Mouse (Mus musculus) heart, postnatal 25 days (tissue): Measurements from ENCODE around the gene Bcl11a. TPM values are rescaled to one million over a fixed set of nuclear protein-coding genes. Genes with fewer than 3 reads are reported as not detected.

ENCODE experiments used
- DNase-seq: peaks from one replicate; pipeline ENCODE4 v3.0.0; 2022; ENCODE audit warnings: low spot score
- intact Hi-C: fragments of 180-260 bp; cut with DNase I; formaldehyde crosslinking; loops from one replicate; pipeline ENCODE4 v1.15.1; 2025
- total RNA-seq, 2 experiments: library from RNA; stranded (reverse); gene quantifications; 2 replicates each; pipeline ENCODE4 v1.2.3; 2021

Gene Bcl11a
- total RNA-seq, 2 experiments from 2014 or later = 4.2 to 4.7 TPM

DNA sequence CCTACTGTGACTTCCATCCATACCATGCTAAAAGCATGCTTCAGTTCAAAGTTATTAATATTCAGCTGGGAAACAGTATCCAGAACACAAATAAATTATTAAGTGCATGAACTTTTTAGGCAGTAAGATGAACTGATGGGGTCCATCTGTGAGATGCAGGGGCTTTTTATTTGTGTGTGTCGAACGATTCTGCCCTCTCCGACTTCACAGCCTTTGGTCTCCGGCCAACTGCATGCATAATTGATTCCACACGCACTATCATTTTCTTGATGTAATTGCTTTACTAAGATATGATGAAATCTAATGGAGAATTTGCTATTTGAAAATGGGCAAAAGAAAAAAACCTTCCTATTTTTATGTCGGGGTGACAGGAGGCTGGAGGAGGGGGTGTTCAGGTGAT is 19.2 kb downstream of the Bcl11a start:
- no peak for DNase-seq
- intact Hi-C loops = no loop called here

DNA sequence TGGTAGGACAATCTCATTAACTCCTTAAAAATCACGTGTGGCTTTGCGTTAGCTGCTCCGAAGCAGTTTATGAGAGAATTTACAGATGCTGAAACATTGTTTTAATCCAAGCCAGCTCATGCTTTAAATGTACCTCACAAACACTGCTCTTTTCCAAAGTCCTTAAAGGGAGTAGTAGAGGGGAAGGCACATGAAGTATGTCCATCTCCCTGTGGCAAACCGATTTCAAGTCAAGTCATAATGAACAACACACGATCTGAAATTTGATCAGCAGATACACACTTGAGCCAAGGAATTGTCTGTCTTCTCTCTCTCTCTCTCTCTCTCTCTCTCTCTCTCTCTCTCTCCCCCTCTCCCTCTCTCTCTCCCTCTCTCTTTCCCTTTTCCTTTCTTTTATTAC is 20.2 kb downstream of the Bcl11a start:
- DNase-seq = no peak
- intact Hi-C loops = no loop called here

- no peak for DNase-seq
- intact Hi-C loops = no loop called here
Observed at GRCm38 (mm10) chr11:24098662-24099061, 20.8 kb downstream of the Bcl11a start.

DNA sequence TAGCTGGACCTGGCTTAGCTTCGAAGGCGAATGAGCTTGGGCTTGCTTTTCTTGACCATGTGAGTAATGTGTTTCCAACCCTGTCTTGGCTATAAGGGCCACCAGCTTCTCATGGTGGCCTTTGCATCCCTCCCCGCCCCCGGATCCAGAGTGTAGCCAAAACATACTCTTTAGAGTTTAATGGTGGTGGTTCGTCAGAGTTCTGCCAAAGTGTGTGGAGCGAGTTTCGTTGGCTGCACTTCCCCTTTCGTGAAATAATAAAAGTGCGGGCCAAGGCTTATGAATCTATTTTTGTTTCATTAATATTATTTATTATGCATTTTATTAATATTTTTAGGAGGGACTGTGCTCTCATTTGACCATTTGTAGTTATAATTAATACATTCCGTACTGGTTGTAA is 21.4 kb downstream of the Bcl11a start:
- no peak for DNase-seq
- intact Hi-C loops = no loop called here

- intact Hi-C loops = no loop called here
- DNase-seq = no peak
Observed at GRCm38 (mm10) chr11:24099886-24100293, 22.0 kb downstream of the Bcl11a start.

GRCm38 (mm10) chr11:24100449-24101070 is 22.7 kb downstream of the Bcl11a start:
- DNase-seq = no peak
- intact Hi-C loops = no loop called here

DNA sequence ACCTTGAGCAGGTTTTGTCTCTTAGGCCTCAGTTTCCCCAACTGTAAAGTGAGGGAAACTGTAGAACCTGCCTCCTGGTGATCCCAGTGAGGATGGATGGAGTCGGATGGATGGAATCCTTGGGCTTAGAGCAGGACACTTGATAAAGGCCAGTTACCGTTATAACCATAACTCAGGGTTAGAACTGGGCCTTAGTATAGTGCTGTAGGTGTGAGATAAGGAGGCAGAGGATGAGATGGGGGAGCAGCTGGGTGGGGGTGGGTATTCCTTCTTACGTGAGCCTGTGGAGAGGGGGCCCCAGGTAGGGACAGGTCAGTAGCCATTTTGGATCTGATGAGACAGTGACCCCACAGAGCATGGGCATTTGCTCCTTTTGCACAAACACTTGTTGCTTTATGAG is 23.8 kb downstream of the Bcl11a start:
- intact Hi-C loops = no loop called here
- no peak for DNase-seq

DNA sequence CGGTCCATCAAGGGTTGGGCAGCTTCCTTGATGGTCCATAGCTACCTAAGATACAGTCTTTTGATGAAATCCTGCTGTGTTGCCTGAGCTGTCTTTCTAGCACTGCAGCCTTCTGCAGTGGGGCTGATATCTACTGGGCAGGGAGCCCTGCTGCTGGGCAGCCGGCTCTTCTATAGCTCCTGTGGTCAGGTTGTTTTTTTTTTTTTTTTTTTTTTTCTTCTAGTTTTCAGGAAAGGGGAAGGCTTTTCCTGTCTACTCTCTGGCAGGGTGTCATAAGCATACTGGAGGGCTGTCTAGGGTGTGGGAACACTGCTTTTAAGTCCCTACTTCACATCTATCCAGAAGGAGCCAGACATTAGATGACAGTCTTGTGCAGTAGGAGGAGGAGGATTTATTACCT is 24.5 kb downstream of the Bcl11a start:
- intact Hi-C loops = no loop called here
- DNase-seq = no peak

DNA sequence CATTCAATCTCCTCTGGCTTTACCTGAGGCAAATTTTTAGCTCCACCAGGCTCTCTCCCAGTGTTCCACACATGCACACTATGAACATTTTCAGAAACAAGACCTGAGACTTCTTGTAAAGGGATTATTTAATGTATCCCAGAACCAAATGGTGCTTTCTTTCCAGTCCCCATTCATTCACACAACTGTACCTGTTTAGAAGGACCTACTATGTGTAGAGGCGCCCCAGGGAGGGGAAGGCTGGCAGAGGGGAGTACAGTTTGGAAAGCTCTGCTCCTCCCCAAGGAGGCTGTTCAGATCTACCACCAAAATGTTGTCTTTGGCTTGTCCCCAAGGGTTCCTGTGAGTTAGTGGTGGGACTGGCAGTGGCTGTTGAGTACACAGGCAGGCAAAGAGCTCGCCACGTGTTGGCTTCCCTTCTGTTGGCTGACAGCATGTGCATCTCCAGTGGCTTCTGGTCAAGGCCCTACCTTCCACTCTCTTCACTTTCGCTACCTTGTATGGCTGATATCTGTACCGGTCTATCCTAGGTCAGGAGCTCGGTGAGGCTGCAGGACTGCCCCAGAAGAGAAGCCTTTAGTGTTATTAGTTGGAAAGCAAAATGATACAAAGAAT is 25.4 kb downstream of the Bcl11a start:
- intact Hi-C loops = no loop called here
- DNase-seq = no peak

DNA sequence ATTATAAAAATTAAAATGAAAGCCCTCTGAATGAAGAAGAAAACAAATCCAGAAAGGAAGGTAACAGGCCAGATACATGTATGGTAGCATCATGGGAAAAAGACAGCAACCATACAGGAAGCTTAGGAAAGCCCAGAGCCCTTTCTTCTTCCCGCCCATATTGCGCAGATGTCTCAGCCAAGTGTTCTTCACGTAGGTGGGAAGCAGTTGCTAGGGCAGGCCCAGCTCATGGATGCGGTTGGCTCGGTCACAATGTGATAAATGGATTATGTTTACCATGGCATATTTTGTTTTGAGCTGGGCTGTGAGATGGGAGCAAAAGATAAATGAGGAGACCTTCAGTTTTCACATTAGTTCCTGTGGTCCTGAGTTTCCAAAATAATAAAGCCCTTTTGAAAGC is 29.6 kb downstream of the Bcl11a start:
- intact Hi-C loops = no loop called here
- DNase-seq = no peak

DNA sequence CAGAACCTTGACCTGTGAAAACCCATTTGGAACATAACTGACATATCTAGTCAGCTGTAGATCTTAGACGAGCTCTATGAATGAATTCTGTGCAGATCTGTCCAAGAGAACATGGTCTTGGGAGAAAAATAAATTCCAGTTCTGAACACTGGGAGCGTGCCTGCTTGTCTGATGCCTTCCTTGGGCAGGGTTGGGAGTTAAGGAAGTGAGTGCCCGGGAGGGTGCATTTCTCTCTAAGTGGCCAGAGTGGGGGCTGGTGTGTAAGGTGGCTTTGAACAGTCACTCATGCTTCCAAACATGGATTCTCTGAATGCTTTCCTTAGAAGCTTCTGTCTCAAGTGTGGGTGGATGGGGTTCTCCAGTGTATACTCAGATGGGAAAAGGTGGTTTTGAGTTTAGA is 31.1 kb downstream of the Bcl11a start:
- intact Hi-C loops = no loop called here
- no peak for DNase-seq

- DNase-seq = no peak
- intact Hi-C loops = no loop called here
Observed at GRCm38 (mm10) chr11:24109388-24109787, 31.5 kb downstream of the Bcl11a start.

- intact Hi-C loops = no loop called here
- DNase-seq = no peak
Observed at GRCm38 (mm10) chr11:24110113-24110512, 32.3 kb downstream of the Bcl11a start.

GRCm38 (mm10) chr11:24111720-24112119 is 33.9 kb downstream of the Bcl11a start:
- DNase-seq = no peak
- intact Hi-C loops = no loop called here

- intact Hi-C loops = no loop called here
- DNase-seq = no peak
Observed at GRCm38 (mm10) chr11:24115017-24115752, 37.3 kb downstream of the Bcl11a start.

- intact Hi-C loops = no loop called here
- no peak for DNase-seq
Observed at GRCm38 (mm10) chr11:24116041-24116440, 38.2 kb downstream of the Bcl11a start.

DNA sequence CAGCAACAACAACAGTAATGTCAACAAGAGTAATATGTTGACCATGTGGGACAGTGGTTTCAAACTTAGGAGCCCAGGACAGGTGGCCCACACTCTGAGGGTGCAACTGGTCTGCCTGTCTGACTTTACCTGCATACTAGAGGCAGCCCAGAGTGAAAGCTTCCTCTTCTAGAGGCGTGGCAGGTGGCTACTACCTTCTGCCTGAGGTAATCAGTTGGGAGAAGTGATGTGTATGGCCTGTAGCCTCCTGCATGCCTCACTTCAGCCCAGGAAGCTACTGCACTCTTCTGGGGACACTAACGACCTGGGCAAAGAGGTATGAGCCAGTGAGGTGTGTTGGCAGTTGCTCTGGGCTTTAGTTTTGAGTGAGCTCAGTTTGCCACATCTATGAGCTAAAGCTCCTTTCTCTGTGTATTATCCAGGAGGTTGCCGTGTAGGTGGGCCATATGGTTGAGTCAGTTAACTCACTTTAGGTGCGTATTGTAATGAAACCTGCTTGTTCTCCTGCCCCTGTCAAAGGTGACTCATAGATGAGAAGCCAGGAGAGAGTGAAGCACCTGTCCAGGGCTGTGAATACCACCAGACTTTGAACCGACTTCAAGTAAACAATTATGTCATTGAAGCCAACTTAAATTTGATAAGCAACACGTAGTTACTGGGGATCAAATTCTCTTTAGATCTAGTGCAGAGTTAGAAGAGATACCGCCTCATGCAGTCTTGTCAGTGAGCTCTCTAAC is 38.9 kb downstream of the Bcl11a start:
- DNase-seq = no peak
- intact Hi-C loops = no loop called here

- no peak for DNase-seq
- intact Hi-C loops = no loop called here
Observed at GRCm38 (mm10) chr11:24121136-24121535, 43.3 kb downstream of the Bcl11a start.

GRCm38 (mm10) chr11:24122899-24123298 is 45.0 kb downstream of the Bcl11a start:
- DNase-seq = no peak
- intact Hi-C loops = no loop called here

DNA sequence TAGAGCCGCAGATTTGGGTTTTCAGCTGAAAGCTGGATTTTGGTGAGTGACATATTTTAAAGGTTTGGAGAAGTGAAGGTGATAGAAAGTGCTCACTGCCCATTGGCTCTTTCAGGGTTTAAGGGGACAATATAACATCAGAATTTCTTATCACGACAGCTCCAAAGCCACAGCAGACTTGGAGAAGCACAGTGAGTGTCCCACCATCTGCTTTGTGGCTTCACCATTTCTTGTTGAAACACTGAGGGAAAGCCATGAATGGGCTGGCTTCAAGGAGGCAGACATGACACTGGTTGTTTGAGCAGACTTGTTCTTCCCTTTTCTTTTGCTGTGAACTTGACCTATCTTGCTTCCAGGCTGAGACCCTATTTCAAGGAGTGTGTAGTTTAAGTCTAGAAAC is 46.1 kb downstream of the Bcl11a start:
- intact Hi-C loops = no loop called here
- DNase-seq = no peak

DNA sequence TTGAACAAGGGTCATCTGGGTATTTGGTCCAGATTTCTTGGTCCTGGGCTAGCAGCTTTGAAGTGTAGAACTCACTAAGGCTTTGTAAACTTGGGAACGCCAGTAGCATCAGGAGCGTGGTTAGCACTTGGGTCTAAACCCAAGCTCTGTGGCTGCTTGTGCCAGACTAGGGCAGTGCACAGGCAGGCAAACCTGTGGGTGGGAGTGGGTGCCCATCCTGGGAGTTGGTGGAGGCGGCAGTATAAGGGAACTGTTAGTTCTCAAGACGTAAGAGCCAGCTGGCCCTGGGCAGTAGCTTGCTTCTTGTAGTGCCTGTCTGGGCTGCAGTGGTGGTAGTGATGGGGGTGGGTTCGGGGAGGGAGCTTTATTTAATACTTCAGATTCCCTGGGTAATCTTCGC is 47.2 kb downstream of the Bcl11a start:
- intact Hi-C loops = no loop called here

More for the DNA sequence above, 47.2 kb downstream of the Bcl11a start:
- DNase-seq = no peak
